Mouse (Mus musculus) lung, postnatal 0 days (tissue): ENCODE measurements at regions not wholly inside any gene's neighbourhood (a gene's known extent, or its start where the extent isn't known, plus 50 kb on each side); places are given as distances from the start of the nearest gene placed in this dataset.

Experiments used
- ATAC-seq: fragments of 200-750 bp; cut with Nextera tagmentation; 2 replicates; pipeline ENCODE4 v1.8.0; 2017; ENCODE audit warnings: moderate library complexity
- DNase-seq: peaks from one replicate; pipeline ENCODE4 v3.0.0-alpha.2; 2016; ENCODE audit warnings: low spot score
- H3K27ac ChIP-seq: fragments of 300-500 bp; sonication (generic); 2 replicates; pipeline ENCODE4 v1.5.1; 2014; ENCODE audit warnings: antibody characterized with exemption, mild to moderate bottlenecking, low read length, mixed read lengths
- H3K27me3 ChIP-seq: fragments of 300-500 bp; sonication (generic); replicated peaks from 2 replicates; pipeline ENCODE4 v1.6.1; 2014; ENCODE audit warnings: low read length, mixed read lengths; ENCODE audit not compliant: insufficient read depth
- H3K36me3 ChIP-seq: fragments of 300-500 bp; sonication (generic); 2 replicates; pipeline ENCODE4 v1.6.1; 2014; ENCODE audit warnings: low read length, mixed read lengths; ENCODE audit not compliant: insufficient read depth
- H3K4me1 ChIP-seq: fragments of 300-500 bp; sonication (generic); 2 replicates; pipeline ENCODE4 v1.6.1; 2014; ENCODE audit warnings: antibody characterized with exemption, low read depth, low read length, mixed read lengths; ENCODE audit not compliant: insufficient read depth
- H3K4me2 ChIP-seq: fragments of 300-500 bp; sonication (generic); replicated peaks from 2 replicates; pipeline ENCODE4 v1.6.1; 2014; ENCODE audit warnings: low read depth, mild to moderate bottlenecking, low read length, moderate library complexity, mixed read lengths
- H3K4me3 ChIP-seq: fragments of 300-500 bp; sonication (generic); 2 replicates; pipeline ENCODE4 v1.5.1; 2014; ENCODE audit warnings: low read depth, low read length
- H3K9ac ChIP-seq: fragments of 300-500 bp; sonication (generic); replicated peaks from 2 replicates; pipeline ENCODE4 v1.6.1; 2014; ENCODE audit warnings: low read depth, mild to moderate bottlenecking
- H3K9me3 ChIP-seq: fragments of 300-500 bp; sonication (generic); 2 replicates; pipeline ENCODE4 v1.6.1; 2016; ENCODE audit warnings: low read length, mixed read lengths
- CTCF ChIP-seq: IDR thresholded peaks from 2 replicates; pipeline ENCODE4 v1.5.1; 2016; ENCODE audit warnings: antibody characterized with exemption, mild to moderate bottlenecking
- EP300 ChIP-seq: IDR thresholded peaks from 2 replicates; pipeline ENCODE4 v1.6.1; 2016; ENCODE audit warnings: antibody characterized with exemption, mild to moderate bottlenecking, control low read depth
- WGBS: fragments of 180-500 bp; shearing (Covaris S2); extraction: QIAGEN DNeasy Blood & Tissue Kit; methylation state at CpG from one replicate; pipeline ENCODE4 v1.1.7; 2014; 5-methylcytosine and 5-hydroxymethylcytosine counted together

- no peak for DNase-seq
- no peaks in the 10 kb centered on the region for H3K36me3 ChIP-seq
- no peak for ATAC-seq
- no peak overlapping the region for H3K4me3 ChIP-seq
- no peaks in the 10 kb centered on the region for H3K9me3 ChIP-seq
- TF ChIP-seq EP300: no peak
- no peak for TF ChIP-seq CTCF
- no peaks in the 10 kb centered on the region for H3K27me3 ChIP-seq
- H3K9ac ChIP-seq: no peak overlapping the region
- 79% methylated on average over 11 of the region's 11 CpGs for WGBS
- no peak overlapping the region for H3K27ac ChIP-seq
- H3K4me2 ChIP-seq: no peak overlapping the region
- 0 out of 2 replicates have a peak, but pooled peaks cover 4% of the 10 kb centered on the region for H3K4me1 ChIP-seq
Measured at GRCm38 (mm10) chr11:79831591-79832320, 130.4 kb downstream of the Utp6 start.

GRCm38 (mm10) chr11:79830567-79831055 lies 131.6 kb downstream of the Utp6 start:
- Histone ChIP-seq H3K4me2 (no peak overlapping the region), H3K9me3 (no peaks in the 10 kb centered on the region), H3K4me1 (0 out of 2 replicates have a peak, but pooled peaks cover 4% of the 10 kb centered on the region), H3K27ac (no peak overlapping the region), H3K27me3 (no peaks in the 10 kb centered on the region), H3K9ac (no peak overlapping the region), H3K36me3 (no peaks in the 10 kb centered on the region), H3K4me3 (no peak overlapping the region)
- TF ChIP-seq EP300: no peak
- TF ChIP-seq CTCF: no peak
- peak; percentile 21; the same call in 1 of the 2 replicates for ATAC-seq
- no peak for DNase-seq
- 64% methylated on average over 5 of the region's 5 CpGs for WGBS

GRCm38 (mm10) chr11:79827034-79827433 lies 135.2 kb downstream of the Utp6 start:
- no peaks in the 10 kb centered on the region for H3K9me3 ChIP-seq
- no peak for ATAC-seq
- H3K9ac ChIP-seq: no peak overlapping the region
- no peak overlapping the region for H3K4me3 ChIP-seq
- H3K4me1 ChIP-seq: 0 out of 2 replicates have a peak, but pooled peaks cover 4% of the 10 kb centered on the region
- no peak for TF ChIP-seq EP300
- WGBS: 87% methylated on average over 3 of the region's 3 CpGs
- no peaks in the 10 kb centered on the region for H3K36me3 ChIP-seq
- no peak overlapping the region for H3K27ac ChIP-seq
- no peaks in the 10 kb centered on the region for H3K27me3 ChIP-seq
- no peak overlapping the region for H3K4me2 ChIP-seq
- no peak for DNase-seq

- Histone ChIP-seq H3K9ac (no peak overlapping the region), H3K9me3 (no peaks in the 10 kb centered on the region), H3K4me1 (0 out of 2 replicates have a peak, but pooled peaks cover 2% of the 10 kb centered on the region), H3K27me3 (no peaks in the 10 kb centered on the region), H3K27ac (no peak overlapping the region), H3K4me2 (no peak overlapping the region), H3K4me3 (no peak overlapping the region), H3K36me3 (no peaks in the 10 kb centered on the region)
- no peak for ATAC-seq
- 52% methylated on average over 4 of the region's 4 CpGs for WGBS
- no peak for DNase-seq
- TF ChIP-seq CTCF: no peak
- TF ChIP-seq EP300: no peak
Measured at GRCm38 (mm10) chr11:79825881-79826280, 136.3 kb downstream of the Utp6 start.

- H3K36me3 ChIP-seq: no peaks in the 10 kb centered on the region
- no peak overlapping the region for H3K4me2 ChIP-seq
- H3K27ac ChIP-seq: no peak overlapping the region
- TF ChIP-seq CTCF: no peak
- no peak for TF ChIP-seq EP300
- 62% methylated on average over 11 of the region's 11 CpGs for WGBS
- no peak for DNase-seq
- H3K9me3 ChIP-seq: no peaks in the 10 kb centered on the region
- no peaks in the 10 kb centered on the region for H3K4me1 ChIP-seq
- no peak overlapping the region for H3K9ac ChIP-seq
- H3K27me3 ChIP-seq: no peaks in the 10 kb centered on the region
- ATAC-seq: no peak
- H3K4me3 ChIP-seq: no peak overlapping the region
Measured at GRCm38 (mm10) chr11:79823631-79824310, 138.4 kb downstream of the Utp6 start.

GRCm38 (mm10) chr11:79821986-79822385 lies 140.2 kb downstream of the Utp6 start:
- H3K36me3 ChIP-seq: no peaks in the 10 kb centered on the region
- 70% methylated on average over 5 of the region's 5 CpGs for WGBS
- no peak overlapping the region for H3K9ac ChIP-seq
- H3K4me3 ChIP-seq: no peak overlapping the region
- H3K4me2 ChIP-seq: no peak overlapping the region
- no peak for ATAC-seq
- no peaks in the 10 kb centered on the region for H3K4me1 ChIP-seq
- no peak for TF ChIP-seq CTCF
- no peak for TF ChIP-seq EP300
- no peak for DNase-seq
- no peaks in the 10 kb centered on the region for H3K27me3 ChIP-seq
- no peak overlapping the region for H3K27ac ChIP-seq
- no peaks in the 10 kb centered on the region for H3K9me3 ChIP-seq
